Mouse (Mus musculus) ovary, adult 10 weeks (tissue): ENCODE data around the gene Dhx58. TPM values are rescaled to one million over a fixed set of nuclear protein-coding genes. Genes with fewer than 3 reads are reported as not detected.

Source experiments
- polyA plus RNA-seq: library from polyadenylated mRNA; stranded (reverse); fragments of 350-450 nt; fragmentation: Illumina TruSeq; extraction: RNeasy Lipid Tissue Mini Kit (QIAGEN cat#74804); gene quantifications from one replicate; pipeline ENCODE4 v1.2.3, GENCODE M21; 2014

Gene Dhx58
- polyA plus RNA-seq = 0.60 TPM

DNA sequence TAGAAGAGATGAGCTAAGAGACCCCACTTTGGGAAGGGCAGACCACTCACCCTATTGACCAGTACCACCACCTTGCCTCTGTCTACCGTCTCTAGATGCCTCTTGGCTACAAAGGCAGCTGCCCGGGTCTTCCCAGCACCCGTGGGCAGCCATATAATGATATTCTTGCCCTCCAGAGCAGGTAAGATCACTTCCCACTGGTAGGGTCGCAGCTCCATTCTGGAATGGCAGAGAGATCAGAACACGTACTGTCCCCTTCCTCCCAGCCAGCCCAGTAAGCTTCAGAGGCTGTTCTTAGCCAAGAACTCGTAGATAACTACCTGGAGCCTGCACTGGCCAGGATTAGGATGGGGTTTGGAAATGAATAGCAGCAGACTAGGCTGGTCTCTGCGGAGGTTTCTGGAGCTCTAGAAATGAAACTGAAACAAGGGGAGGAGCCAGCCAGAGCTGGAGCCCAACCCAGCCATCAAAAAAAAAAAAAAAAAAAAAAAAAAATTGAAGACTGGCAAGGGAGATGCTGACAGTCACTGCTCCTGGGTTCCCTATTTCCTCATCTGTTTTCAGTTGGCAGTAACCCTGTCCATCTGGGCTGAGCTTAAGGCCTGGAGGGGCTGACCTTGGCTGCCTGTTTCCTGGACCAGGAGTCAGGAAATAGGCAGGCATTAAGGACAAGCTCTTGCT is at the start of gene Dhx58:
Dhx58 (minus strand) TSS at position 421 of the 681 bp plus-strand sequence.

DNA sequence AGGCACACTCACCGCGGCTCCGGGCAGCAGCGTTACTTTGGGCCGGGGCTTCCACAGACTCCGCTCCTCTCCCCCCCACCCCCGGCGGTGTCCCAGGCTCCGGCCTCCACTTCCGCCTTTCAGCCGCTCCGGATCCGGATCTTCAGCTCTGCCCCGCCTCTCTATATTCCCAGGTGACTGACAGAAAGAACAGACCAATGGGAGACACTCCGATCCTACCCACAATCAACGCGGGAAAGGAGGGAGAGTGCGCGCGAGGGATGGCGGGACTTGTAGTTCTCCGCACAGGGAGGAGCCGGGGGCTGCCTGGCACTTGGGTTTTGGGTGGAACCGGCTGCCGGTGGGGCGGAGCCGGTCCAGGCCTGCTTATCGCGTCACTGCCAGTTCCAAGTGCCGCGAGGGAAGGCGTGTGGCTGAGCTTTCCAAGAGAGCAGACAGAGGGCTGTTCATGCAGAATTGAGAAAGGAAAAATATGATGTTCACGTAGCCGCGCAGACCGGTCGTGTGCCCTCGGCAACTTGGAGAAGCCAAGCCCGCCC is 34.1 kb upstream of the Dhx58 start, which contains the start of gene Rab5c:
Rab5c (minus strand) TSS at position 150 of the 539 bp plus-strand sequence.

GRCm38 (mm10) chr11:100713735-100714533 is 9.9 kb upstream of the Dhx58 start, which contains the start of gene Hspb9:
Gene Hspb9 (plus strand): TSS chr11:100713850.

DNA sequence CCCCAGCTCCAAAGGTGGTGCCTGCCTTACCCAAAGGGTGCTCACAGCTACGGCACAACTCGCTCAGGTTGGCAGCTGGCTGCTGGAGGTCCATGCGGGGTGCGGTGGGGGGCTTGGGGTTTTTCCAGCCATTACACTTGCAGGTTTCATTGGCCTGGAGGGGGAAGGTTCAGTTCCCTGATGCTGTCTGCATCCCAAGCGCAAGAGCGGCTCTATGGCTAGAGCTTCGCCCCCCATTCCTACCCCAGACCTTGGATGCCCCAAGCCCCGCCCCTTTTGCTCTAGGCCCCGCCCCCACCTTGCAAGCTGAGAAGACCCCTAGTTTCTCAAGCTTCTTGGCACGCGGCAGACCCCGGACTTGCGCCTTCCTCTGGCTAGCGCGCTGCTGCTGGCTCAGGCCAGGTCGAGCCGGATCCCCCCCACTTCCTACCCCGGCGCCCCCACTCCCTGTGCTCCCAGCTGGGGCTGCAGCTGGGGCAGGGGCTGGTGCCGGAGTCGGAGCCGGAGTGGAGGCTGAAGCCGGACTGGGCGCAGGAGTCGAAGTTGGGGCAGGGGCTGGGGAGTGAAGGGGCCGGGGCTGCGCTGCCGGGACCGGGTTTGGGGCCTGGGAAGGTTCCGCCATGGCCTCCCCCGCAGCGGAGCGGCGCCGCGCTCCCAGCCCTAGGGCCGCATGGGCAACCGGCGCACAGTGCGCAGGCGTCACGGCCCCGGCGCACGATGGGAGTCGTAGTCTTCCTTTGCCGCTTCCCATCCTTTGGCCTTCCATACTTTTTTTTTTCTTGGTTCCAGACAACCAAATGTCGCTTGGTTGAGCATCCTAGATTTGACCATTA is 7.9 kb upstream of the Dhx58 start, which contains the start of gene Kat2a:
Kat2a (minus strand) TSS at position 683 of the 833 bp plus-strand sequence.

GRCm38 (mm10) chr11:100692164-100692616 is 11.9 kb downstream of the Dhx58 start, which contains the start of gene Zfp385c:
Gene Zfp385c (minus strand): TSS chr11:100692455.

Other genes with a start within 250 kb of the Dhx58 start
- gene Klhl11, start 231.5 kb downstream of the Dhx58 start, polyA plus RNA-seq = 43.0 TPM
- gene Acly, start 176.3 kb downstream of the Dhx58 start, polyA plus RNA-seq = 125 TPM
- 0.86 TPM for gene Ttc25, start 158.7 kb downstream of the Dhx58 start, polyA plus RNA-seq
- gene Cnp, start 129.4 kb downstream of the Dhx58 start, polyA plus RNA-seq = 5.8 TPM
- gene Nkiras2, start 85.0 kb downstream of the Dhx58 start, polyA plus RNA-seq = 2.5 TPM
- gene Dnajc7, start 84.1 kb downstream of the Dhx58 start, polyA plus RNA-seq = 139 TPM
- gene Zfp385c, start 11.8 kb downstream of the Dhx58 start, polyA plus RNA-seq = 0.17 TPM
- gene Kat2a, start 8.2 kb upstream of the Dhx58 start, polyA plus RNA-seq = 2.3 TPM
- not detected for gene Hspb9, start 9.6 kb upstream of the Dhx58 start, polyA plus RNA-seq
- 29.9 TPM for gene Rab5c, start 33.9 kb upstream of the Dhx58 start, polyA plus RNA-seq
- not detected for gene Kcnh4, start 55.7 kb upstream of the Dhx58 start, polyA plus RNA-seq
- gene Hcrt, start 58.7 kb upstream of the Dhx58 start, polyA plus RNA-seq = not detected
- gene Ghdc, start 66.7 kb upstream of the Dhx58 start, polyA plus RNA-seq = 1.3 TPM
- gene Stat5b, start 146.5 kb upstream of the Dhx58 start, polyA plus RNA-seq = 8.5 TPM
- 5.4 TPM for gene Stat5a, start 155.1 kb upstream of the Dhx58 start, polyA plus RNA-seq
- gene Stat3, start 235.3 kb upstream of the Dhx58 start, polyA plus RNA-seq = 20.3 TPM